Mouse (Mus musculus): ENCODE data around the gene Apool. TPM values are rescaled to one million over a fixed set of nuclear protein-coding genes. Genes with fewer than 3 reads are reported as not detected.
"Not testable (repeated sequence)": the region's sequence is repeated elsewhere in the genome, so short reads cannot be mapped to it uniquely, and the experiment has no call there.

Gene Apool
- polyA plus RNA-seq, 1 experiment from 2014 or later: 17.3 TPM

GRCm38 (mm10) chrX:112370577-112371410 lies 59.7 kb downstream of the Apool start:
- not testable (repeated sequence) for H3K4me2 ChIP-seq (ENCODE audit: low read length); H3K9me3 ChIP-seq (ENCODE audit: control insufficient read depth, low read length); H3K27ac ChIP-seq (ENCODE audit: low read length); H3K9ac ChIP-seq (replicated peaks; ENCODE audit: low read depth, low read length); H3K27me3 ChIP-seq (replicated peaks; ENCODE audit: control insufficient read depth, insufficient read depth, low read length); H3K4me1 ChIP-seq (replicated peaks; ENCODE audit: control insufficient read depth, insufficient read depth, low read length); H3K36me3 ChIP-seq (ENCODE audit: control insufficient read depth, insufficient read depth); H3K4me3 ChIP-seq (replicated peaks; ENCODE audit: low read length)
- ATAC-seq: peak; percentile 94
- WGBS: 87% methylated on average over 5 of the region's 5 CpGs

GRCm38 (mm10) chrX:112406679-112407078 lies 95.5 kb downstream of the Apool start, which contains the start of gene Satl1:
Gene Satl1, minus strand, starts transcription at chrX:112406779.
- Histone ChIP-seq H3K9me3 (ENCODE audit: control insufficient read depth, low read length) (no peaks in the 10 kb centered on the region; the same call in 1 of the 2 replicates), H3K9ac (replicated peaks; ENCODE audit: low read depth, low read length) (no peak within 1 kb of the TSS), H3K27ac (ENCODE audit: low read length) (no peak within 1 kb of the TSS), H3K36me3 (ENCODE audit: control insufficient read depth, insufficient read depth) (no peaks in the 10 kb centered on the region), H3K4me2 (ENCODE audit: low read length) (no peak within 1 kb of the TSS), H3K27me3 (replicated peaks; ENCODE audit: control insufficient read depth, insufficient read depth, low read length) (no peaks in the 10 kb centered on the region), H3K4me1 (replicated peaks; ENCODE audit: control insufficient read depth, insufficient read depth, low read length) (no peaks in the 10 kb centered on the region), H3K4me3 (replicated peaks; ENCODE audit: low read length) (no peak within 1 kb of the TSS)
- no peak for ATAC-seq
- 92% methylated on average over 3 of the region's 3 CpGs for whole genome bisulfite sequencing

GRCm38 (mm10) chrX:112412309-112412708 lies 101.2 kb downstream of the Apool start:
- Histone ChIP-seq H3K4me2 (ENCODE audit: low read length) (no peak overlapping the region), H3K27me3 (replicated peaks; ENCODE audit: control insufficient read depth, insufficient read depth, low read length) (no peaks in the 10 kb centered on the region), H3K4me1 (replicated peaks; ENCODE audit: control insufficient read depth, insufficient read depth, low read length) (no peaks in the 10 kb centered on the region), H3K4me3 (replicated peaks; ENCODE audit: low read length) (no peak overlapping the region), H3K27ac (ENCODE audit: low read length) (no peak overlapping the region), H3K9ac (replicated peaks; ENCODE audit: low read depth, low read length) (no peak overlapping the region), H3K9me3 (ENCODE audit: control insufficient read depth, low read length) (no peaks in the 10 kb centered on the region; the same call in 1 of the 2 replicates), H3K36me3 (ENCODE audit: control insufficient read depth, insufficient read depth) (no peaks in the 10 kb centered on the region)
- ATAC-seq: no peak
- WGBS: 70% methylated on average over 2 of the region's 2 CpGs

Other genes with a start within 250 kb of the Apool start
- not detected in 2 replicates for gene 4933403O08Rik, start 72.3 kb upstream of the Apool start, polyA plus RNA-seq (2015; fragmentation: Nextera tagmentation; extraction: Ambion mirVana)
- gene Satl1, start 95.4 kb downstream of the Apool start, polyA plus RNA-seq (2015; fragmentation: Nextera tagmentation; extraction: Ambion mirVana): not detected in 2 replicates
- gene 2010106E10Rik, start 183.9 kb downstream of the Apool start, polyA plus RNA-seq (2015; fragmentation: Nextera tagmentation; extraction: Ambion mirVana): not detected in 2 replicates

Data from forebrain, embryonic 16.5 days (tissue).